Mouse (Mus musculus): ENCODE results near the gene Dcaf10.
"Not testable (repeated sequence)": the region's sequence is repeated elsewhere in the genome, so short reads cannot be mapped to it uniquely, and the experiment has no call there.

DNA sequence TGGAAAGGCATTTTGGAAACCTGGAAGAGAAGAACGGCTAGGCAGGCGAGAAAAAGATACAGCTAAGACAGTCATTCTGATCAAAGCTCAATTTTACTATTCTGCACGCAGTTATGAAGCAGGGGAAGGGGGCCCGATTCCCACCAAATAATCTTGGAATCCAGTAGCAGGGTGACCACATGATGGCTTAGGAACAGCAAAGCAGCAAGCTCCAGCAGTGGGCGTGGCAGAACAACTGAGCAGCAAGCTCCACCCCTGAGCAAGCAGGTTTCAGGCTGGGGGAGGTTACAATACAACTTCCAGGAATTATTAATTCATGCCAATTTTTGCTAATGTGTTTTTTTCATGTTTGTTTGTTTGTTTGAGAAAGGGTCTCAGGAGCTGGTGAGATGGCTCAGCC, 45.4 kb downstream of the Dcaf10 start:
- TF ChIP-seq CTCF (IDR thresholded peaks at IDR 0.05); POLR2A (IDR thresholded peaks at IDR 0.05; ENCODE audit: insufficient read depth, low read depth, low read length); EP300 (IDR thresholded peaks at IDR 0.05; ENCODE audit: insufficient read depth, low read depth, low read length): not testable (repeated sequence)
